Mouse (Mus musculus): Measurements from ENCODE around the gene Mmp10. TPM values are rescaled to one million over a fixed set of nuclear protein-coding genes. Genes with fewer than 3 reads are reported as not detected.

The Mmp10 gene
- polyA plus RNA-seq (2015; fragmentation: Nextera tagmentation; extraction: Ambion mirVana), result 0.08 TPM in 1 of 2 replicates, not detected in the other

DNA sequence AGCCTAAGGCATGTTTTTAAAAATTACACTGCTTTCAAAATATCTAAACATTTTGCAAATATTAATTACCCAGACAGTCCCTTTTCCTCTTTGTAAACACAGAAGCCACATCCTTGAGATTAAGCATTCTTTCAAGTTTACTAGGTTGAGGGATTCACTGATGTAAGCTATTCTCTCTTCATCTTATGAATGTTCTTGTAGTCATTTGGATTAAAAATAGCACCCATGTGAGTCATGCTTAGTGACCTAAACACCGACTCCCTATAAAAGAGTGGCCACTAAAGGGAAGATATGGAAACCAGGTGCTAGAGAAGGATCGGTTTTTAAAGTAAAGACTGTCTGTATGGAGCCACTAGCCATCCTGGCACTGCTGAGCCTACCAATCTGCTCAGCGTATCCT is at the start of gene Mmp10:
Gene Mmp10 (plus strand): TSS at position 302 of the 400 bp plus-strand sequence.
- Histone ChIP-seq H3K4me3 (replicated peaks) (no peak within 1 kb of the TSS), H3K27me3 (replicated peaks) (no peaks in the 10 kb centered on the region), H3K9me3 (no peaks in the 10 kb centered on the region), H3K27ac (no peak within 1 kb of the TSS), H3K4me1 (no peaks in the 10 kb centered on the region), H3K4me2 (no peak within 1 kb of the TSS), H3K36me3 (no peaks in the 10 kb centered on the region), H3K9ac (no peak within 1 kb of the TSS)
- 85% methylated on average over 3 of the region's 3 CpGs for WGBS
- ATAC-seq (ENCODE audit: insufficient read depth, low FRiP score, low read depth), result no peak

DNA sequence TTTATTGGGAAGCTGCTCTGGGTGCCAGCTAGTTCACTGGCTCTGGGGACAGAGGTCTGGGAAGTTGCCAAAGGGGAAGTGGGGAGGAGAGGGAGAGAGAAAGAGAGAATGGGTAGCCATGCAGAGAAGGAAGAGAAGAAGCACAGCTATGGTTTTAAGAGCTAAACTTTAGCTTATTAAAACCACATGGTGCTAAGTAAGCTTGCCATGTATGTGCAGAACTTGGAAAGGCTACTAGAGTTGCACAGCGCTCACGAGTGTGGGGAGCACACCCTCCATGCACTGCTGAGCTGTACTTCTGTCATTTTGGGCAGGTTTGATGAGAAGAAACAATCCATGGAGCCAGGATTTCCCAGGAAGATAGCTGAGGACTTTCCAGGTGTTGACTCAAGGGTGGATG is 48.9 kb upstream of the Mmp10 start:
- H3K36me3 ChIP-seq, result no peaks in the 10 kb centered on the region
- H3K4me2 ChIP-seq, result no peak overlapping the region
- H3K9ac ChIP-seq, result no peak overlapping the region
- ATAC-seq (ENCODE audit: insufficient read depth, low FRiP score, low read depth), result no peak
- no peak overlapping the region for H3K4me3 ChIP-seq (replicated peaks)
- H3K4me1 ChIP-seq, result no peaks in the 10 kb centered on the region
- 76% methylated on average over 2 of the region's 2 CpGs for WGBS
- H3K27ac ChIP-seq, result no peak overlapping the region
- H3K27me3 ChIP-seq (replicated peaks), result no peaks in the 10 kb centered on the region
- H3K9me3 ChIP-seq, result no peaks in the 10 kb centered on the region

DNA sequence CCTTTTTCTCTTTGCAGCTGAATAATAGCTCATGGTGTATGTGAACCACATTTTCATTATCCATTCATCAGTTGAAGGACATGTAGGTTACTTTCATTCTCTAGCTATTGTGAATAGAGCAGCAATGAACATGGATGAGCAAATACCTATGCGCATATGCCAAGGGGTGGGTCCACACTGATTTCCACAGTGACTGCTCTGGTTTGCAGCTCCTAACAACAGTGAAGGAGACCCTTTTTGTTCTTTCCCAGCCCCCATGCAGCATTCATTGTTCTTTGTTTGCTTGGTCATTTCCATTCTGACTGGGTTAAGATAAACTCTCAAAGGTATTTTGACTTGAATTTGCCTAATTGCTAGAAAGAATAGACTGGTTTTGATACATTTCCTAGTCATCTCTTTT is 31.9 kb upstream of the Mmp10 start:
- no peaks in the 10 kb centered on the region for H3K4me1 ChIP-seq
- no peak overlapping the region for H3K27ac ChIP-seq
- 84% methylated on average over 1 of the region's 1 CpGs for WGBS
- no peak overlapping the region for H3K4me3 ChIP-seq (replicated peaks)
- no peak overlapping the region for H3K9ac ChIP-seq
- H3K27me3 ChIP-seq (replicated peaks), result no peaks in the 10 kb centered on the region
- no peaks in the 10 kb centered on the region for H3K36me3 ChIP-seq
- H3K4me2 ChIP-seq, result no peak overlapping the region
- H3K9me3 ChIP-seq, result no peaks in the 10 kb centered on the region
- ATAC-seq (ENCODE audit: insufficient read depth, low FRiP score, low read depth), result no peak

DNA sequence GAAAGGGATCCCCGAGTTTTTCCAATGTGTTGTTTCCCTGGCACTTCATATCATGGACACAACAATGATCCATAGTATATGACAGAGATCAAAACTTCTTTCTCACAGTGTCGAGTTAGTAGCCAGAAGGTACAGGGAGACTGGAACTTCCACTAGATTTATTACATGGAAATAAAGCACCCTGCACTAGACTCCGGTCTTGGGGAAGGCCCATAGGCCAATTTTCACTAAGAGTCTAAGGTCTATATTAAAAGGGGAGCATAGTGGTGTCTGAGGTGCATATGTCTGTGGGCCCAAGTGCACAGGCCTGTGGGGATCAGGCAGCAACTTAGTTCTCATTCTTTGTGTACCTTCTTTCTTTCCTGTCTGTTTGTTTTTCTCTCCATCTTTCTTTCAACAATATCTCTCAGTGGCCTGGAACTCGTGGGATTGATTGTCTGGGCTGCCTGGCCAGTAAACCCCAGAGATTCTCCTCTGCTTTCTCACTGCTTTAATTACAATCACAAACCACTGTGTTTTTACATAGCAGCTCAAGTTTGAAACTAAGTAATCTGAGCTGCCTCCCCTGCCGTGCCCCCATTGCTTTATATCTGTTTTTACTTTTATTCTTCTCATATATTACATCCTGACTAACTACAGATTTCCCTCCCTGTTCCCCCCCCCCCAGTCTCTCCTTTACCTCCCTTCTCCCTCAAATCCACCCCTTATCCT is 18.3 kb upstream of the Mmp10 start:
- ATAC-seq (ENCODE audit: insufficient read depth, low FRiP score, low read depth), result no peak
- Histone ChIP-seq H3K27ac (no peak overlapping the region), H3K4me1 (no peaks in the 10 kb centered on the region), H3K36me3 (no peaks in the 10 kb centered on the region), H3K9me3 (no peaks in the 10 kb centered on the region), H3K27me3 (replicated peaks) (no peaks in the 10 kb centered on the region), H3K9ac (no peak overlapping the region), H3K4me2 (no peak overlapping the region), H3K4me3 (replicated peaks) (no peak overlapping the region)
- WGBS, result 70% methylated on average over 5 of the region's 5 CpGs

DNA sequence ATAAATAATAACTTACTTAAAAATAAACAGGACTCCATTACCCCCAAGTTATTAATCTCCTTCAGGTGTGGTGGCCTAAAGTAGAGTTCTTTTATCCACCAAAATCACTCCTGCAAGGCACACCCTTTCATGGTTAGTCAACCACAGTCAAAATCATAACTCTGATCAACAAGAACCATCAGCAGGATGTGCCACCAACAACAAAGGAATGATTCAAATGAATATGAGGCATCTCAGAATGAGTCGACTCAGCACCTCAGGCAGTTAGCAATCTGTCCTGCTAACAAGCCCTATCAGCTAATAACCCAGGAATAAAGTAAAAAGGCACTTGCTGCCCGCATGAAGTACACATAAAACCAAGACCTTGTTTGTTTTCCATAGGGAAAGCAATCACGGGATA is 1.0 kb upstream of the Mmp10 start:
- H3K27me3 ChIP-seq (replicated peaks), result no peaks in the 10 kb centered on the region

DNA sequence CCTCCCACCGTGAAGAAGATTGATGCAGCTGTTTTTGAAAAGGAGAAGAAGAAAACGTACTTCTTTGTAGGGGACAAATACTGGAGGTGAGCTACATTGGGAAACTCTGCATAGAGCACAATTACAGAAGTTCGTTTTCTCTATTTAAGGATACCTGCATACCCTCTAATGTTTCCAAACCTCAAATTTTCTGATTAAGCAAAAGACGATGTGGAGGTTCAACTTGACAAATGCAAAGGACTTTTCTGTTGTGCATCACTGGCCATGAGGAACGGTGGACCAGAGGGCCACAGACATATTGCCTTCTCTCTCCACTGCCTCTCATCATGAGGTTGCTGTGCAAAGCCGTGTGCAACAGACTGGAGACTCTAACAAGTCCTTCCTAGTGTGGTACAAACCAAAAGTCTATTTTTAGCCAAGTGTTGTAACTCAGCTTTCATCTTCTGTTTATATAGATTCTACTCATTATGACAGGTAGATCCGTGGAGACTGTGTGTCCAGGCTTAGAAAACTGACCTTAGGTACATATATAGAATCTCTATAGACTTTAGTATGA is 5.2 kb downstream of the Mmp10 start:
- no peak for ATAC-seq (ENCODE audit: insufficient read depth, low FRiP score, low read depth)
- 75% methylated on average over 7 of the region's 7 CpGs for WGBS
- no peaks in the 10 kb centered on the region for H3K36me3 ChIP-seq

More for the DNA sequence above, 1.0 kb upstream of the Mmp10 start:
- Histone ChIP-seq H3K36me3 (no peaks in the 10 kb centered on the region), H3K9ac (no peak overlapping the region), H3K4me1 (no peaks in the 10 kb centered on the region), H3K4me3 (replicated peaks) (no peak overlapping the region), H3K9me3 (no peaks in the 10 kb centered on the region), H3K4me2 (no peak overlapping the region), H3K27ac (no peak overlapping the region)
- no peak for ATAC-seq (ENCODE audit: insufficient read depth, low FRiP score, low read depth)
- WGBS, result 89% methylated on average over 3 of the region's 3 CpGs

DNA sequence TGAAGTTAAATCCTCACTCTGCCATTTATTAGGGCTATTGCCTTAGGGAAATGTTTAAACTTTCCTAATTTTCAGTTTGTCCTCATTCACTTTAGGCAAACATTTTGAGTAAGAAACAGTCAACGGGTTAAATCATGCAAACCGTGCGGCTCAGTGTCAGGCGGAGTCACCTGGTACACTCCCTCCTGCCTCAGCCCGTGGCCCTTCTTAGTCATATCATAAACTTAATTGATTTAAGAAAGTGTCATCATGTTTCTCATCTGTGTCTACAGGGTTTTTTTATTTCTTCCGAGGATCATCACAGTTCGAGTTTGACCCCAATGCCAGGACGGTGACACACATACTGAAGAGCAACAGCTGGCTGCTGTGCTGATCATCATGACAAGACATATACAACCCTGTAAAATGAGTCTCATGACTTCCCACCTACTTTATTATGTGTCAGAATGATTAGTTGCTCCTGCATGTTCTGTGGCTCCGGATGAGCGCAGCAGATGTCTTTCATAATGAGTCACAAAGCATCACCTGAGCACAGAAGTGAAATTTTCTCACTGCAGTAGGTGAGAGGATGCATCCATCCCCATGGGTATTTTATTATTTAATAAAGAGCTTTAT is 7.6 kb downstream of the Mmp10 start:
- Histone ChIP-seq H3K36me3 (no peaks in the 10 kb centered on the region), H3K4me1 (no peaks in the 10 kb centered on the region), H3K27ac (no peak overlapping the region), H3K9me3 (no peaks in the 10 kb centered on the region), H3K4me3 (replicated peaks) (no peak overlapping the region), H3K27me3 (replicated peaks) (no peaks in the 10 kb centered on the region), H3K9ac (no peak overlapping the region), H3K4me2 (no peak overlapping the region)
- no peak for ATAC-seq (ENCODE audit: insufficient read depth, low FRiP score, low read depth)
- 68% methylated on average over 10 of the region's 10 CpGs for WGBS

More for the DNA sequence above, 5.2 kb downstream of the Mmp10 start:
- Histone ChIP-seq H3K27ac (no peak overlapping the region), H3K9ac (no peak overlapping the region), H3K4me3 (replicated peaks) (no peak overlapping the region), H3K27me3 (replicated peaks) (no peaks in the 10 kb centered on the region), H3K4me2 (no peak overlapping the region), H3K9me3 (no peaks in the 10 kb centered on the region), H3K4me1 (no peaks in the 10 kb centered on the region)

DNA sequence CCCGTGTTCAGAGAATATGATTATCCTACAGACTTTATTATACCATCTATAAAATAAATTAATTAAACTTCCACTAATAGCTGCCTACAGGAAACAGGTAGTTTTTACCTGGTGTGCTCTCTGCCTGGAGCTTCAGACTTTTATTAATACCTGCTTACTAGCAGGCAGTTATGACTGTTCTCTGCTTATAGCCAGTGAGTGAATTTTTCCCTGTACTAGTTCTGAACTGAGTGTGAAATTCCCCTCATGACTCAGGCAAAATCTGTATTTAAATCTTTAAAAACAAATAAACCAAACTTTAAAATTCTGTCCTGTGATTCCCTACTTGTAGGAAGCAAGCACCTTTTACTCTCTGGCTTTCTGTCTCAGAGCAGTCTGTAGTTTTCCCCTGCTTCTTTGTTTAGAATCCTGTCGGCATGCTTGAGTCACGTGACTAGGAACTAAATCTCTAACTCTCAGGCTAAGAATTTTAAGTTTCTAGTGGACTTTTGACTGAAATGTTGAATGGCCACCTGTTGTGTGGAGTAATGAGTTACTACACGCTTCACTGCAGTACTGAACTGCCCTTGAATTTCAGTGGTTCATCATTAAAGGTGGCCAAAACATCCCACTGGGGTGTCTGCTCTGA is 15.9 kb downstream of the Mmp10 start:
- Histone ChIP-seq H3K27me3 (replicated peaks) (no peaks in the 10 kb centered on the region), H3K4me3 (replicated peaks) (no peak overlapping the region), H3K4me1 (no peaks in the 10 kb centered on the region), H3K9me3 (no peaks in the 10 kb centered on the region), H3K36me3 (no peaks in the 10 kb centered on the region), H3K27ac (no peak overlapping the region), H3K9ac (no peak overlapping the region), H3K4me2 (no peak overlapping the region)
- WGBS, result 52% methylated on average over 4 of the region's 4 CpGs
- ATAC-seq (ENCODE audit: insufficient read depth, low FRiP score, low read depth), result no peak

DNA sequence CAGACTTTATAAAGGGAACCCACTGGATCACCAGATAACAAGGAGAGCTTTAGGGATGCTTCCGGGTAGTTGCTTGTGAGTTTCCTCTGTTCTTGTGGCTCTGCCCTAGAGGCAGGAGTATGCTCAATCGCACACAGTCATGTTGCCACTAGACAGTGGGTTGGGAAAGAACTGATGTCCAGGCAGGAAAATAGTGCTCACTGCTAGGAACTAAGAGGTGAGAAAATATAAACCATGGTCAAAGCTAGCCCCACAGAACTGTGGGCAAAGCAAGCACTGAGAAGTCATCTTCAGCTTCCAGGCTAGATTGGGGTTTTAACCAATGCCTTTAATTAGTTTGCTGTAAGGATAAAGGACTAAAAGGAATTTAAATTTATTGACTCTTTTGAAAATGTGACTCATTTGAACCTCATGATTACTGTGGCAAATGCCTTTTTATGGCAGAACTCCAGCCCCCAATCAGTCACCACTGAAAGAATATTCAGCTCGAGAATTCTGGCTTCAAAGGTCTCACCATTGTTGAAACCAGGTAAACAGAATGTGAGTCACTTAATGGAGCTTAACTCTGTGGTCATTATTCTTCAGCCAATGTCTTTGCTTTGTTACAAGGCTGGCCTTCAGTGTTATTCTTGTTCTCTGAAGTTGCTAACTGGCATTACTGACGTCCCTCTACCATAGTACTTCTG is 24.2 kb downstream of the Mmp10 start:
- Histone ChIP-seq H3K36me3 (no peaks in the 10 kb centered on the region), H3K27ac (no peak overlapping the region), H3K4me2 (no peak overlapping the region), H3K9me3 (no peaks in the 10 kb centered on the region), H3K27me3 (replicated peaks) (no peaks in the 10 kb centered on the region), H3K9ac (no peak overlapping the region), H3K4me3 (replicated peaks) (no peak overlapping the region), H3K4me1 (no peaks in the 10 kb centered on the region)
- no peak for ATAC-seq (ENCODE audit: insufficient read depth, low FRiP score, low read depth)
- 59% methylated on average over 4 of the region's 4 CpGs for WGBS

DNA sequence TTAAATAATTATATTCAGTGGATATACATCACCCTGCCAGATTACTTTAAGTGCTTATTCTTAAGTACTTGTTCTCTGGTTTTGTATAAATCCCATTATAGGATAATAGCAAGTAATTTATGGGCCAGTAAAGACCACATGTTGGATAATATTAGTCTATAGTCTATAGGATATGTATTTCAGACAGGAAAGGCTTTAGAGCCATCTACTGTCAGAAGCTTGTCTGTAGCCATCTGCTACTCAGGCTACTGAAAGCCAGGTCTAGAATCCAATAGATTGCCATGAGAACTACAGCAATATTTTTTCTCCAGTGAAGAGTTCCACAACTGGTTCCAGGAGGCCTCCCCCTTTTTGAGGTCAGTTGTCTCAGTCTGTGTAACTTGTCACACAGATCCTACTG is 40.6 kb downstream of the Mmp10 start:
- Histone ChIP-seq H3K36me3 (no peaks in the 10 kb centered on the region), H3K4me3 (replicated peaks) (no peak overlapping the region), H3K4me1 (peaks cover 5% of the 10 kb centered on the region; the same call in 1 of the 2 replicates), H3K9ac (no peak overlapping the region), H3K4me2 (no peak overlapping the region), H3K9me3 (no peaks in the 10 kb centered on the region), H3K27me3 (replicated peaks) (no peaks in the 10 kb centered on the region), H3K27ac (no peak overlapping the region)
- ATAC-seq (ENCODE audit: insufficient read depth, low FRiP score, low read depth), result no peak

DNA sequence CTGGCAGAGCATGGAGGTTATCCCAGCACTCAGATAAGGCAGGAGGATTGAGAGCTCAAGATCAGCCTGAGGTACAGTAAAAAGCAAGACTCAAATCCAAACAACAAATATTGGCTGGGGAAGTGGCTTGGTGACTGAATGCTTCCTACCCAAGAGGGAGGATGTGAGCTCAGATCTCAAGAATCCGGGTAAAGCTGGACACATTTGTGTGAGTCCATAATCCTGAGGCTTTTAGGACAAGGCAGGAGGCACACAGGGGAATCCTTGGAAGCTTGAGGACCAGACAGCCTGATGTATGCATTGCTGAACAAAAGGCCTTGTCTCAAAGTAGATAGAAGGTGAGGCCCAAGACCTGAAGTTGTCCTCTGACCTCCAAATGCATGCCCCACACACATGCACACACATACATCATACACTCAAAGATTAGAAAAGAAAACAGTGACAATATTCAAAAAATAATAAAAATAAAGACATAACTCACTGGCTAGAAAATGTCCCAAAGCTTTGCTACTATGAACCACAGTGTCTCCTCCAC is 42.8 kb downstream of the Mmp10 start:
- Histone ChIP-seq H3K36me3 (no peaks in the 10 kb centered on the region), H3K4me2 (no peak overlapping the region), H3K4me3 (replicated peaks) (no peak overlapping the region), H3K27ac (peak overlapping the region; percentile 31; the same call in 1 of the 2 replicates), H3K9ac (no peak overlapping the region), H3K9me3 (no peaks in the 10 kb centered on the region), H3K27me3 (replicated peaks) (no peaks in the 10 kb centered on the region), H3K4me1 (peaks cover 5% of the 10 kb centered on the region; the same call in 1 of the 2 replicates)
- 38% methylated on average over 1 of the region's 1 CpGs for WGBS
- no peak for ATAC-seq (ENCODE audit: insufficient read depth, low FRiP score, low read depth)
